In genomic region chr5:62762298-62762960, GRCm38 (mm10) we compare ENCODE assay signal across 14 mouse cellular contexts. TPM values are rescaled to one million over a fixed set of nuclear protein-coding genes. Genes with fewer than 3 reads are reported as not detected.
DNase-seq lines count a peak whose midpoint lies in the region; ATAC-seq lines count a peak whose summit lies in the region.
"Had no signal": no experiment of that assay in that cellular context is flagged by ENCODE, and none has a peak within 500 bp of the region (broad histone marks: within the 10 kb centered on the region; RNA-seq: fewer than 3 reads in every experiment).

No protein-coding gene starts in this region.

- H3K4me2 ChIP-seq in kidney, embryonic 16.5 days (replicated peaks; ENCODE audit: low read depth, low read length): no peak overlapping the region
- H3K4me2 ChIP-seq in heart, embryonic 16.5 days (ENCODE audit: low read depth, low read length): peak overlapping the region; percentile 27
- no peak overlapping the region for H3K4me2 ChIP-seq in forebrain, embryonic 15.5 days (replicated peaks)

- no peak for DNase-seq in kidney, adult 8-10 months
- peak; percentile 56 for DNase-seq in brain, adult 2 months (ENCODE audit: low read depth, low spot score)
- peak; percentile 64 for DNase-seq in lung, postnatal 36 days
- no peak for DNase-seq in adrenal gland, postnatal 25 days
- no peak for DNase-seq in kidney, adult 11 months
- DNase-seq: cerebellum, postnatal 10 days; layer of hippocampus, postnatal 36 days had no signal

- no peak overlapping the region for H3K4me3 ChIP-seq in kidney, embryonic 16.5 days (ENCODE audit: low read length)
- no peak overlapping the region for H3K4me3 ChIP-seq in heart, embryonic 16.5 days (ENCODE audit: low read length)
- H3K4me3 ChIP-seq in forebrain, embryonic 15.5 days: no peak overlapping the region

- no peak overlapping the region for H3K9ac ChIP-seq in kidney, embryonic 16.5 days (replicated peaks; ENCODE audit: low read length)
- H3K9ac ChIP-seq in heart, embryonic 16.5 days (ENCODE audit: low read length): no peak overlapping the region
- no peak overlapping the region for H3K9ac ChIP-seq in forebrain, embryonic 15.5 days (replicated peaks)

- no peak for ATAC-seq in kidney, embryonic 16.5 days (ENCODE audit: low FRiP score, low TSS enrichment)
- ATAC-seq in heart, embryonic 16.5 days (replicated peaks; ENCODE audit: extremely low read depth, insufficient read depth, low FRiP score): no peak
- ATAC-seq in forebrain, embryonic 15.5 days (replicated peaks): no peak

- 56% methylated on average over 4 of the region's 4 CpGs for WGBS in kidney, embryonic 16.5 days
- 8% methylated on average over 4 of the region's 4 CpGs for WGBS in heart, embryonic 16.5 days
- 79% methylated on average over 4 of the region's 4 CpGs for WGBS in forebrain, embryonic 15.5 days

- no peaks in the 10 kb centered on the region for H3K36me3 ChIP-seq in kidney, embryonic 16.5 days (ENCODE audit: insufficient read depth, low read length)
- H3K36me3 ChIP-seq in heart, embryonic 16.5 days (ENCODE audit: control insufficient read depth, insufficient read depth): no peaks in the 10 kb centered on the region
- H3K36me3 ChIP-seq in forebrain, embryonic 15.5 days: no peaks in the 10 kb centered on the region

- H3K4me1 ChIP-seq in kidney, embryonic 16.5 days (ENCODE audit: insufficient read depth, low read length): no peaks in the 10 kb centered on the region
- peaks cover 25% of the 10 kb centered on the region for H3K4me1 ChIP-seq in heart, embryonic 16.5 days (ENCODE audit: control insufficient read depth, insufficient read depth, low read length)
- H3K4me1 ChIP-seq in forebrain, embryonic 15.5 days: no peaks in the 10 kb centered on the region

- H3K27me3 ChIP-seq in kidney, embryonic 16.5 days (ENCODE audit: insufficient read depth, low read length): no peaks in the 10 kb centered on the region
- no peaks in the 10 kb centered on the region for H3K27me3 ChIP-seq in heart, embryonic 16.5 days (ENCODE audit: control insufficient read depth, insufficient read depth, low read length)
- no peaks in the 10 kb centered on the region for H3K27me3 ChIP-seq in forebrain, embryonic 15.5 days

- no peaks in the 10 kb centered on the region for H3K9me3 ChIP-seq in kidney, embryonic 16.5 days (ENCODE audit: low read length)
- H3K9me3 ChIP-seq in heart, embryonic 16.5 days (replicated peaks; ENCODE audit: control insufficient read depth, low read length): no peaks in the 10 kb centered on the region
- no peaks in the 10 kb centered on the region for H3K9me3 ChIP-seq in forebrain, embryonic 15.5 days

- peak overlapping the region; percentile 37; the same call in 1 of the 2 replicates for H3K27ac ChIP-seq in kidney, embryonic 16.5 days (ENCODE audit: low read length)
- peak overlapping the region; percentile 59 for H3K27ac ChIP-seq in heart, embryonic 16.5 days (ENCODE audit: low read length)
- no peak overlapping the region for H3K27ac ChIP-seq in forebrain, embryonic 15.5 days (replicated peaks)

RNA-seq across cellular contexts. Expression of gene Arap2, which starts 3.5 kb away (rescaled TPM):
- polyA plus RNA-seq in kidney, embryonic 16.5 days (2015; fragmentation: Nextera tagmentation; extraction: Ambion mirVana): 2.0 and 2.9 TPM in 2 replicates
- 2.7 and 3.6 TPM in 2 replicates for polyA plus RNA-seq in heart, embryonic 16.5 days (2015; fragmentation: Nextera tagmentation; extraction: Ambion mirVana)
- 4.6 and 12.9 TPM in 2 replicates for total RNA-seq in adrenal gland, postnatal 25 days (2021)
- 3.8 and 3.9 TPM in 2 replicates for polyA plus RNA-seq in forebrain, embryonic 15.5 days (2015; fragmentation: Nextera tagmentation; extraction: Ambion mirVana)

RNA-seq across cellular contexts. Expression of gene Dthd1, which starts 51.2 kb away (rescaled TPM):
- polyA plus RNA-seq in kidney, embryonic 16.5 days (2015; fragmentation: Nextera tagmentation; extraction: Ambion mirVana): not detected in 2 replicates
- 0.10 and 0.11 TPM in 2 replicates for polyA plus RNA-seq in heart, embryonic 16.5 days (2015; fragmentation: Nextera tagmentation; extraction: Ambion mirVana)
- total RNA-seq in adrenal gland, postnatal 25 days (2021): not detected in 2 replicates
- not detected in 2 replicates for polyA plus RNA-seq in forebrain, embryonic 15.5 days (2015; fragmentation: Nextera tagmentation; extraction: Ambion mirVana)
- total RNA-seq: heart, postnatal 10 days; layer of hippocampus, postnatal 36 days had no signal
- polyA plus RNA-seq: brain, embryonic 14.5 days; frontal cortex, adult 2 months; liver, embryonic 16.5 days had no signal

Comparison
In these comparisons a context has a peak if more than half of its experiments do, and no peak if none do; other contexts are left out.
1. DNase-seq: peak in brain, adult 2 months (single experiment) and lung, postnatal 36 days (single experiment); none in kidney, adult 8-10 months (0 of 2), adrenal gland, postnatal 25 days (single experiment) and kidney, adult 11 months (single experiment).